Mouse (Mus musculus) urinary bladder, postnatal 25 days (tissue): Measurements from ENCODE around the gene 1110008L16Rik.
A peak's percentile ranks its signal among the peaks of the same experiment; 100 is the strongest.
"Not testable (repeated sequence)": the region's sequence is repeated elsewhere in the genome, so short reads cannot be mapped to it uniquely, and the experiment has no call there.

Source experiments
- DNase-seq: peaks from one replicate; pipeline ENCODE4 v3.0.0; 2022; ENCODE audit warnings: low spot score

The 1110008L16Rik gene

DNA sequence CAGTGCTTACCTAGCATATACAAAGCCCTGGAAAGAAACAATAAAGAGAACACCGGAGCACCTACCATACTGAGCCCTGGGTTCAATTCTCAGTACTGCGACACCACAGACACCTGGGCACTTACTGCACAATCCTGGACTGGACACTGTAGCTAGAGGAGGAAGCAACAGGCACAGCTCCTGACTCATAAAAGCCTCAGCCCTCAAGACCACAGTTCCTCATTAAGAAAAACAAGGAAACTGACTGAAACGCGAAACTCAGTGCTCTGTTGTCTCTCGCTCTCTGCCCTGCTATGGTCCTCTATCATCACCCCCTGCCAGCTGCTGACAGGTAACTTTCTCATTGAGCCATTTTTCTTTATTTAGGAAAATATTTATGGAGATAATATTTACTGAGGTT, at the start of gene 1110008L16Rik:
1110008L16Rik (plus strand) TSS at position 242 of the 400 bp plus-strand sequence.
- no peak for DNase-seq

DNA sequence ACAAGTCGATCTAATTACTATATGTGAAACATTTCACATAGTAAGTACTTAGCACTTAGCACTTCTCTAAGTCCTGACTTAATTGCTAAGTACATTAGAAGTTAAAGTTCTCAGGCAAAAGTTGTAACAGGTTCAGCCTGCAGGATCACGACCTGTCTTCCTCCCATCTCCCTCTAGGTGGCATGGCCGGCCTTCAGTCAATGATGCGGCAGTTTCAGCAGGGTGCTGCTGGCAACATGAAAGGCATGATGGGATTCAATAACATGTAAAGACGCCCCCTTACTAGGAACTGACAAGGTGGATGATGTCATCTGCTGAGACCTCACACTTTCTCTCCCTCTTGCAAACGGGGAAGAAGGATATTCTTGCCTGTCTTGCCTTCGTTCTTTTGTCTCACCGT, 37.4 kb upstream of the 1110008L16Rik start:
- DNase-seq = not testable (repeated sequence)

DNA sequence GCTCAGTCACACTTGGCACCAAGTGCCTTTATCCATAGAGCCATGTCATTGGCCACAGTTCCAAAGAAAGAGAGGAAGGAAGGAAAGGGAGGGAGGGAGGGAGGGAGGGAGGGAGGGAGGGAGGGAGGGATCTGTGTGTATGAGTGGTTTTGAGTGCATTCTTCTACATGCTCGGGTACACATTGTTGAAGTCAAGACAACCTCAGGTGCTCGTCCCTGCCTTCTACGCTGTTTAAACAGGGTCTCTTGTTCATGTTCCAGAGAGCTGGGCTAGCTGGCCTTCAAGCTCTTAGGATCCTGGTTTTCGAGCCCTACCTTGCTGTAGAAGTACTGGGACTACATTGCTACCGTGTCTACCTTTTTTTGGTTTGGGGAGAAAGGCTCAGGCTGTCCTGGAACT, 36.0 kb upstream of the 1110008L16Rik start:
- not testable (repeated sequence) for DNase-seq

DNA sequence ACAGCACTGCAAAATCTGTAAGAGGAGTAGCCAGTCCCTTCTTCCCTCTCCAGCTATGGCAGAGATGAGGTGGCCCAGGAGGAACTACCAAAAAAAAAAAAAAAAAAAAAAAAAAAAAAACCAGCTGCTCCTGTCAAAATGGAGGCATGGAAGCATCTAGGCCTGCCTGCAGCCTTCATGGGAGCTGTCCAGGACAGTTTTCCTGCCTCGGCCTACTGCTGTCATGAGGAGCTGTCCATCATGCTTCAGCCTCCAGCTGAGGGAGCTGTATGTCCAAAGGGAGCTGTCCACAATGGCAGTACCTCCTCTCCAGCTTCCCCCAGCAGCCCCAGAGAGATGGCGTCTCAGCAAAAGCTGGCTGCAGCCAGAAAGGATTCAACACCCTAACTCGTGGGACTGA, 27.1 kb upstream of the 1110008L16Rik start:
- DNase-seq = no peak

DNA sequence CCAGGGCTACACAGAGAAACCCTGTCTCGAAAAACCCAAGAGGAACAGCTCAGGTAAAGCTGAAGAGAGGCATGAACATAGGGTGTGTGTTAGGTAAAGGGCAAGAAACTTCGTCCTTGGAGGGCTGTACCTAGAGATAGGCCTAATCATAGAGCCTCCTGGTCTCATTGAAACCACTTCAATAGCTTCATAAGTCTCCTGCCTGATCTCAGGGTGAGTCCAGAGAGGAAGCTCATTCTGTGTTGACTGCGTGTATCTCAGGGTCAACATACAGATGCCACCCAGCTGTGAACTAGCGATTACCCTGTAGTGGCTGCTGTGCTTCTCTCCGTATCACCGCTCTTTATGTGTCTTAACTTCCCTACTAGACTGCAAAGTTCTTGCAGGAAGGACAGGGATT, 21.8 kb upstream of the 1110008L16Rik start:
- not testable (repeated sequence) for DNase-seq

DNA sequence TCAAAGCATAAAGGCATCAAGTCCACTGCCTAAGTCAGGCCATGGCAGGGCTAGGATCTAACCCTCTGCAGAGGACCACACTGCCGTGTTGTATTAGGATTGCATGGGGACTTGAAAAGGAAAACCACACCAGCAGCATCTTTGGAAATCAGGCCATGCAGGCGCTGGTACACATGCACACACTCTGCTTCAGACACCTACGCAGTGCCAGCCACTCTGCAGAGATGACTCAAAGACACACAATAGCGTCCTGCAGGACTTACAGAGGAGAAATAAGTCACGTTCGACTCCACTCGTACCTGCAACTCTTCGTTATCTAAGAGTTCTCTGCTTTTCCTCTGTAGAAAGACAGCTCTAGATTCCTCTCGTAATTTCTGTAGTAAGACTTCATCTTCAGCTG, 1.3 kb upstream of the 1110008L16Rik start:
- no peak for DNase-seq

DNA sequence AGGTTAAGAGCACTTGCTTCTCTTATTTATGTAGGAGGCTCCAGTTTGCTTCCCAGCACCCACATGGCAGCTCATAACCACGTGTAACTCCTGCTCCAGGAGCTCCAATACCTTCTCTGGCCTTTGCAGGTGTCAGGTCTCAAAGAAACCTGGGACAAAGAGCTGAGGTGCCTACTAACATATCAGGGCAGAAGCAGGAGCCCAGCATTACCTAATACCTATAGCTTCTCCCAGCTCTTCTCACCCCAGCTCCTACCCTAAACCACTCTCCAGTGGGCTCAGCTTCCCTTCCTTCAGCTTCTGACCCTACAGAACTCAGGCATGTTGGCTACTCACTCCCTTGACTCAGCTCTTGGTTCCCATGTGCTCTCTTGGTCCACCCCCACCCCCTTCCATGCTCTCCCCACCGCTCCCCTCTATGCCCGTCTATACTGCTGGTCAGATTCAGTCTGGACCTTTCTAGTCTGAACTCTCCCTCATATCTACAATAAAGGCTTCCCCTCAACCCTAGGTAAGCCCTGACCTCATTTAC, 1.5 kb downstream of the 1110008L16Rik start:
- no peak for DNase-seq

DNA sequence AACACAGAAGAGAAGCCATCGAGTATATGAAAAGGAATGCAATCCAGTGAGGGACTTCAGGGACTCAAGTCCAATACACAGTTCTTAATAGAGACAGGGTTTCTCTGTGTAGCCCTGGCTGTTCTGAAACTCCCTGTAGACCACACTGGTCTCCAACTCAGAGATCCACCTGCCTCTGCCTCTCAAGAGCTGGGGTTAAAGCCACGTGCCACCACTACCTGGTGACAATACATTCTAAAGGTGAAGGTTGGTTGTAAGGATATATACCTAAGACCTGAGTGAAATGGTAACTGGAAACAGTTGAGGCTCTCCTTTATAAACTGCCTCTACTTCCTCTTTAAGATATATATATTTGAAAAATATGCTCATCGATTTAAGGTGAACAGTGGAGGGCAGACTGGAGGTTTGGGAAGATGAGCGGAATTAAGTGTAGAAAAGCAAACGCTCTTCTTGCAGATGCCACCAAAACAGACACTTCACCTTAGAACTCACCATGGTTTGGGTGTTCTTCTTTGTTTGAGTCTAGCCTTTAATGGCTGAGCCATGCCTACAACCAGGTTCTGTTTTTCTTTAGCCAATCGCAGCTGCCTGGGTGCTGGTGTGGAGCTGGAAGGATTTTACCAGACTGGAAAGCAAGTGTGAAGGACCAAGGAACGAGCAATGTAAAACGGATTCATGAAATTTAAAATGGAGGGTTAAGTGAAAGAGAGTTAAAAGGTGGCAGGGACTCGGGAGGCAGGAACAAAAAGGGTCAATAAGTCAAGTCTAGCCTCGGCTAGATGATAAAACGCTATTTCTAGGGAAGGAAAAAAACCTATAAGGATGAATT, 2.3 kb downstream of the 1110008L16Rik start:
- DNase-seq = no peak

DNA sequence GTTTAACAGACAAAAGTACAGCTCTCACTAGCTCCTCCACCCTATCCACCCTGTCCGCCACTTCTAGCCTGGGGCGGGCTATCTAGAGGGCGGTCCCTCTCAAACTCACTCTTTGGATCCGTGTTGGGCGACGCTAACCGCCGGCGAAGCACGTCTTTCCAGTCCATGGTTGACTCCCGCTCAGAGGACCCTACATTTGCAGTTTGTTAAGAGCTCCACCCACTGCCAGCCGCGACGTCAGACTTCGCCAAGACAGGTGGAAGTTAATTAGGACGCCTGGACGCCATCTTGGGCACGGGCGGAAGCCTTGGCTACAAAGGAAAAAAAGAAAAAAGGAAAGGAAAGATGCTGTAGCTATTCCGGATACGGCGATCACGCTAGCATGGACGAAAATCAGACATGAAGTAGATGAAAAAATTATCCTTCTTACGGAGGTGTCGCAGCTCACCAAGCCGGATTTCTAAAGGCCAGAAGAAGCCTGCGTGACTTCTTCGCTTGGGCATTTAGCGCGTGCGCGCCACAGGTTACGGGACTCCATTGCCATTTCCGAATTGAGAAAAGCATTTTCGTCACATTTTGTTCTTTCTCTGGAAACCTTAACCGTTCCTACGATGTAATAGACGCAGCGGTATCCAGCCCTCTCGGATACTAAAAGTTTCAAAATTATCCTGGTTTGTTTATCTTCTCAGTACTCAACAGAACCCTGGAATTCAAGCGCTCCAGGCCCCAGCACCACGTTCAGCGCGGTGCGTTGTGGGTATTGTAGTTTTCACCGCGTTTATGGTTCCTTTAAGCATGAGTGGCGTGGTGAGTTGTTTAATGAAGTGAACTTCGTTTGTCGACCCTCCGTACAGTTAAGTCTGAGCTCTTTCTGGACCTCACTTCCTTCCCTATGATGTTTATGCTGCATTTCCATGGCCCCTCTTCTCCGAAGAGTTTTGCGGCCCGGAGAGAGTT, 3.4 kb downstream of the 1110008L16Rik start, which contains the start of gene Ppp2r3c:
Ppp2r3c (minus strand) TSS at position 514 of the 957 bp plus-strand sequence.
- DNase-seq = peak; percentile 81

DNA sequence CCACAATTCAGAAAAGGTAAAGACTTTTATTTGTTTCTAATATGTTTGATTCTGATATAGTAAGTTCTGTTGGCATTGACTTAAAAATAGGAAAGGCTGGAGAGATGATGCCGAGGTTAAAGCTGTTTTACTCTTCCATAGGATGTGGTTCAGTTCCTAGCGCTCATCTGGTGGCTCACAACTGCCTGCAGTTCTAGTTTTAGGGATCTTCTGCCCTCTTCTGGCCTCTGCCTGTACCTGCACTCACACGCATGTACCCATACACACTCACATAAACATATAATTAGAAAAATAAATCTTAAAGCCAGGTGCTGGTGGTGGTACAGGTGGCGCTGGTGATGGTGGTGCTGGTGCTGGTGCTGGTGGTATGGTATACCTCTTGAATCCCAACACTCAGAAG, 7.0 kb downstream of the 1110008L16Rik start:
- no peak for DNase-seq

DNA sequence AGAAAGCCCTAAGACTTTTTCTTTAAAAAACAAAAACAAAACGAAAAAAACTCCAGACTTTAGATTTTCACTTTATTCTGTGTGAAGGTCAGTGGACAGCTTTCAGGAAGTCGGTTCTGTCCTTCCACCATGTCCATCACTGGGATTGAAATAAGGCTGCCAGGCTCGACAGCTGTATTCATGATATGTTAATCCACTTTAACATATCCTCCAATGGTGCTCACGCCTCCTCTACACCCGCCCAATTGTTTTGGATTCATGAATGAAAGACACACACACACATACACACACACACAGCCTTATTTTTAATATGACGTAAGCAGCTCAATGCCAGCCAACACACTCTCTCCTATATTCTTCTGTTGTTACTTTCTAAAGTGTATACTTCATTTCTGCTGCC, 8.2 kb downstream of the 1110008L16Rik start:
- no peak for DNase-seq

DNA sequence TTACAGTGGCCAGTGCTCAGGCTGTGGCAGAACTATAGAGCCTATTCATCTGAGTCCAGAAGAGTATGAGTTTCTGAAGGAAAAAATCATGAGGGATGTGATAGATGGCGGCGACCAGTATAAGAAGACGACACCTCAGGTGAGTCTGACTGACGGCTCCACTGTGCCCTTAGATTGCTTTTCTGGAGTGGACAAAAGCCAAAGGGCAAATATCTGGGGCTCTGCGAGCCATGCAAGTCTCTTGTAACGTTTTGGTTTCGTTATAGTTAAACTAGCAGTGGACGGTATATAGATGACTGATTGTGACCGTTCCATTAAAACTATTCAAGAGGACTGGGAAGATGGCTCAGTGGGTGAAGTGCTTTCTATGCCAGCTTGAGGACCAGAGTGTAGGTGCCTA, 9.4 kb downstream of the 1110008L16Rik start:
- DNase-seq = no peak

DNA sequence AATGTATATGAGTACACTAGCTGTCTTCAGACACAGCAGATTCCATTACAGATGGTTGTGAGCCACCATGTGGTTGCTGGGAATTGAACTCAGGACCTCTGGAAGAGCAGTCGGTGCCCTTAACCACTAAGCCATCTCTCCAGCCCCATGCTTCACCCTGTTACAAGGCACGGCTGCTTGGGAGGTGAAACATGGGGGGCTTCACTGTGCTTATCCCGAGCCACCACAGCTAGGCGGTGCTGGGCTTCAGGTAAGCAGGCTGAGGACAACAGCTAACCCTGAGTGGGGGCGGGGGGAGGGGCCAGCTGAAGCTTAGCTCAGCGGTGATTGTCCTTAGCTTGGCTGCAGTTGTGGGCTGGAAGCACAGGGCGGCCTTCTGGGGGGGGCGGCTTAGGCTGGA, 10.1 kb downstream of the 1110008L16Rik start:
- DNase-seq = no peak

DNA sequence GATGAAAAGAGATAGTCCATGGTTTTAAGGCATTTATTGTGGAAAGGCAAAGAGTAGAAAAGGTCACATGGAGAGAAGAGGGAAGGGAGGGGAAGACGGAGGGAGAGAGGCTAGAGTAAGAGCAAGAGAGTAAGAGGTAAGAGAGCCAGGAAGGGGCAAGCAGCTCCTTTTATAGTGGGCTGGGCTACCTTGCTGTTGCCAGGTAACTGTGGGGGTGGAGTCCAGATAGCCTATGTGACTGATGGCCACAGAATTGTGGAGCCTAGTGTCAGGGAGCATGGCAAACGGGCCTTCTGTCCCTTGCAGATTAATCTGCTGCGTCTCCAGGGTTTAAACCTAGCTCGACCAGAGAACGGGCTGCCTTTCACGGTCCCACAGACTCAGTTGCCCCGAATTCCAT, 12.5 kb downstream of the 1110008L16Rik start:
- DNase-seq = no peak

DNA sequence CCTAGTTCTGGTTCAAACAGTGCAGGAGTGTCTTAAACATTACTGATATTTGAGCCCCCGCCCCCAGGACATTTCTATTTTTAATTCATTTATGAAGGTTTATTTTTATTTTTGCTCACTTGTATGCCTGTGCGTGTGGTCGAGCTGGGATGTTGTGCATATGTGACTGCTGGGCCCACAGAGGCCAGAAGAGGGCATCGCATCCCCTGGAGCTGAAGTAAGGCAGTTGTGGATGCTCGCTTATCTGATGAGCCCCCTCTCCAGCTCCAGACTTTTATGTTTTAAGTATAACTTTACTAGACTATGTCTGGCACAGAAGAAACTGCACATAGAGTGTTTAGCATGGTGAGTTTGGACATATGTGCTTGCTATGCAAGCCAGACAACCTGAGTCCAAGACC, 14.5 kb downstream of the 1110008L16Rik start:
- no peak for DNase-seq

DNA sequence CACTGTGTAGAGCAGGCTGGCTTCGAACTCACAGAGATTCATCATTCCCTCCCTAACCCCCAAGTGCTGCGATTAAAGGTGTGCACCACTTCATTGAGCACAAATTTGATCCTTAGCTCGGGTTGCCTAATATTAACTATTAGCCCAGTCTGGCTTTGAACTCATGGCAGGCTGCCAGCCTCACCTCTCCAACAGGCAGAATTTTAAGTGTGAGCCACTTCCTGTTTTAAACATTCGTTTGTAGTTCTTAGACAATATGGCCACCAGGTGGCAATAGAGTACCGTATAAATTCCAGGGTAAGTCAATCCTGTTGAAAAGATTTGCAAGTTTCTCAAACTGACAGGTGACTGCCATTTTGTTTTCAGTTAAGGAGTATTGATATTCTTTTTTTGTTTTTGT, 15.8 kb downstream of the 1110008L16Rik start:
- DNase-seq = peak; percentile 66

DNA sequence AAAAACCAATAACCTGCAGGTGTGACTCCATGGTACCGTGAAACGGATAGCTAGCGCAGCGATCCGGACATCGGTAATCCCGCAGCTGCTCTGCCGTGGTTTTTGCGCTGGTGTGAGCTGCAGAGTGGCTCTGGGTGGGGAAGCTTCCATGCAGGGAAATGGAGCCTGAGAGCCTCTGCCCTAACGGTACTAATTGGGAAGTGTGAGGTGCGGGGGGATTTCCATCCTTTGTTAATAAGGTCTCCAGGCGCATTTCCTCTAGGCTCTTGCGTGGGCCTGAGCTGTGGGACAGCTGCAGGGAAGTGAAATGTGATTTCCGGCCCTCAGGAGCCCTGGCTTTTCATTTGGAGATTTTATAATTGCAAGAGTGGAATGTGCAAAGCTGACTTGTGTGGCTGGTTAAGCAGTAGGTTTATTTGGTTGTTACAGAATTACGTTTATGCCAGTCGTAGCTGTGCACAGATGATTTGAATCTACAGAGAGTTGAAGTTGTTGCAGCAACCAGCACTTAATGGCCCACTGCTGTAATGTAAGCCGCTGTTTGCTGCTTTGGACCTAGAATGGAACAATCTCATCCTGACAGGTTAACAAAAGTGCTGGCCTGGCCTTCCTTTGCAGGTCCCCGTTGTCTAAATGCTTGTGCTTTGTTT, 22.4 kb downstream of the 1110008L16Rik start:
- no peak for DNase-seq

DNA sequence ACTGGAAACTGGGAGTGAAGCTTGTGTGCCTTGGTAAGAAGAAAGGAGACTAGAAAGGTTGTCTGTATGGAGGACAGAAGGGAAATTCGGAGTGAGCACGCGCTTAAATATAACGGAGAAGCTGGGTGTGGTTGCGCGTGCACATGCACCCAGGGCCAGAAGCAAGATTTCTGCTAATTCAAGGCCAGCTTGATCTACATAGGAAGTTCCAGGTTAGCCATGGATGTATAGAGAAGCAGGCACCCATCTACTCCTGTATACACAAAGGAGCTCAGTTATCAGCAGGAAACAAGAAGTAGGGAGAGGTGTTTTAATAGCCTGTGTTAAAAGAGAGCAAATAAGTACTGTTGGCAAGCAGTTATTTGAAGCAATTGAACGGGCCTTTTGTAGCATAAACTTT, 26.3 kb downstream of the 1110008L16Rik start:
- no peak for DNase-seq

DNA sequence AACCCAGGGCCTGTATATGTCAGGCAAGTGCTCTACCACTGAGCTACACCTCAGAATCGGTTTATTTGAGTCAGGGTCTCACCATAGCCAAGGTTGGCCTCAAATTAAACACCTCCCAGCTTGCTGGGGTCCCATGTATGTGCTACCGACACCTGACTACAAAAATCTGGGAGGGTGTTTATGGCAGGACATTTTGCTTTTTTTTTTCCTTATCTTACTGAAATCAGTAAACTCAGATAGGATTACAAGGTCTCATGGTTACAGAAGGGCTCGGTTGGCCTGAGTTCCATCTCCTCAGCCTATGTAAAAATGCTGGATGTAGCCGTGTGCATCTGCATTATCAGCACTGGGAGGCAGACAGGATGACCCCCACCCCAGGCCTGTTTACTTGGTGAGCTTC, 29.4 kb downstream of the 1110008L16Rik start:
- DNase-seq = no peak

DNA sequence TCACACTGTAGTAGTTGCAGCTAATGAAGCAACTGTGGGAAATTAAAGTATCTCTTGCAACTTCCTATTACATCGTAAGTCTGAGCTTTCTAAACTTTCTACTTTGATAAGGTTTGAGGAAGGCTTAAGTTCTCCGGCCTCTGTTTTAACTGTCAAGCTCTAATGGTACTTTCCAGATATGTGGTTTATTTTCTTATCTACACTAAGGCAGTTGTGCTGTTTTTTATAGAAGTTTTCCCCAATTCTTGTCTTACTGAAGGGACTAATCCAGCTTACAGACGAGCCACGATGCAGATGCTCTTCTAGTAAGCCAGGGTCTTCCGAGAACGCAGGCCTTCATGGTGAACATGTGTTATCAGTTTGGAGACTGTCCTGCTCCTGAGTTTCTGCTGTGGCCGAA, 30.0 kb downstream of the 1110008L16Rik start:
- DNase-seq = no peak

DNA sequence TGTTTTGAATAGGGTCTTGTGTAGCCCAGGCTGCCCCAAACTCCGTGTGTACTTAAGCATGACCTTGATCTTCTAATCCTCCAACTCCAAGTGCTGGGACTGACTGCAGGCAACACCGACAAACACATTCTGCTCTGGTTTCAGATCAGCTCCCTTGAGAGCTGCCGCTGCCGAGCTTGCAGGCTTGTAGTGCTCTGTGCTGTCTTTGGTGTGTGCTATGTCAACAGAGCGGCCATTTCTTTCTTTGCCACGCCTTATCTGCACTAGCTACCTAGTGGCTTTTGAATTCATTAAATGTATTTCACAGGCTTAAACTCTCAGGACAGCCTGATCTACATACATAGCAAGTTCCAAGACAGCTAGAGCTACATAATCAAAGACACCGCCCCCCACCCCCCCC, 34.3 kb downstream of the 1110008L16Rik start:
- DNase-seq = no peak

DNA sequence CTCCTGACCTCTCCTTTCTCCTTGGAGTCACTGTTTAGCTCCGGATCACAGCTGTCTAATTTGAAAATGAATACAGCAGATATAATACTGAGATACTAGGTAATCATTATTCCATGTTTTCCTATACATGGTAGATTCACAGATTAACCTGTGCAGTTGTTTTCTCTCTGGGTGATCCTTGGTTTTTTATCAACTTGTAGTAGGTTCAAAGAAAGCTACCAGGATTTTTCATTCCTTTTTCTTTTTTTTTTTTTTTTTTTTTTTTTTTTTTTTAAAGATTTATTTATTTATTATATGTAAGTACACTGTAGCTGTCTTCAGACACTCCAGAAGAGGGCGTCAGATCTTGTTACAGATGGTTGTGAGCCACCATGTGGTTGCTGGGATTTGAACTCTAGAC, 39.1 kb downstream of the 1110008L16Rik start:
- not testable (repeated sequence) for DNase-seq
